Mouse (Mus musculus): Measurements from ENCODE around the gene Grm4. TPM values are rescaled to one million over a fixed set of nuclear protein-coding genes. Genes with fewer than 3 reads are reported as not detected.

Grm4 gene
- polyA plus RNA-seq, 1 experiment: not detected

GRCm38 (mm10) chr17:27506871-27507590, 14.2 kb downstream of the Grm4 start:
- 76% methylated on average over 7 of the region's 7 CpGs for WGBS
- no peak for TF ChIP-seq CTCF (IDR thresholded peaks at IDR 0.05; ENCODE audit: control insufficient read depth, insufficient read depth, low read length)
- Histone ChIP-seq H3K4me3 (replicated peaks; ENCODE audit: control insufficient read depth, low read depth, low read length) (no peak overlapping the region), H3K27ac (ENCODE audit: control insufficient read depth, insufficient read depth, low read depth, low read length, poor library complexity) (no peak overlapping the region), H3K4me1 (ENCODE audit: control insufficient read depth, insufficient read depth, low read length) (no peaks in the 10 kb centered on the region)

GRCm38 (mm10) chr17:27506362-27506761, 14.8 kb downstream of the Grm4 start:
- WGBS: 77% methylated on average over 11 of the region's 11 CpGs

GRCm38 (mm10) chr17:27505221-27505881, 15.9 kb downstream of the Grm4 start:
- 71% methylated on average over 10 of the region's 10 CpGs for WGBS

More at GRCm38 (mm10) chr17:27506362-27506761, 14.8 kb downstream of the Grm4 start:
- Histone ChIP-seq H3K4me3 (replicated peaks; ENCODE audit: control insufficient read depth, low read depth, low read length) (no peak overlapping the region), H3K27ac (ENCODE audit: control insufficient read depth, insufficient read depth, low read depth, low read length, poor library complexity) (no peak overlapping the region), H3K4me1 (ENCODE audit: control insufficient read depth, insufficient read depth, low read length) (no peaks in the 10 kb centered on the region)
- TF ChIP-seq POLR2A (IDR thresholded peaks at IDR 0.05; ENCODE audit: borderline replicate concordance, control insufficient read depth, low read depth, low read length) (no peak), CTCF (IDR thresholded peaks at IDR 0.05; ENCODE audit: control insufficient read depth, insufficient read depth, low read length) (no peak)

GRCm38 (mm10) chr17:27503869-27504268, 17.3 kb downstream of the Grm4 start:
- H3K4me3 ChIP-seq (replicated peaks; ENCODE audit: control insufficient read depth, low read depth, low read length): no peak overlapping the region
- WGBS: 77% methylated on average over 7 of the region's 7 CpGs
- no peaks in the 10 kb centered on the region for H3K4me1 ChIP-seq (ENCODE audit: control insufficient read depth, insufficient read depth, low read length)
- TF ChIP-seq POLR2A (IDR thresholded peaks at IDR 0.05; ENCODE audit: borderline replicate concordance, control insufficient read depth, low read depth, low read length): no peak
- no peak for TF ChIP-seq CTCF (IDR thresholded peaks at IDR 0.05; ENCODE audit: control insufficient read depth, insufficient read depth, low read length)
- no peak overlapping the region for H3K27ac ChIP-seq (ENCODE audit: control insufficient read depth, insufficient read depth, low read depth, low read length, poor library complexity)

More at GRCm38 (mm10) chr17:27505221-27505881, 15.9 kb downstream of the Grm4 start:
- no peaks in the 10 kb centered on the region for H3K4me1 ChIP-seq (ENCODE audit: control insufficient read depth, insufficient read depth, low read length)
- no peak overlapping the region for H3K27ac ChIP-seq (ENCODE audit: control insufficient read depth, insufficient read depth, low read depth, low read length, poor library complexity)
- TF ChIP-seq CTCF (IDR thresholded peaks at IDR 0.05; ENCODE audit: control insufficient read depth, insufficient read depth, low read length) (no peak), POLR2A (IDR thresholded peaks at IDR 0.05; ENCODE audit: borderline replicate concordance, control insufficient read depth, low read depth, low read length) (no peak)
- H3K4me3 ChIP-seq (replicated peaks; ENCODE audit: control insufficient read depth, low read depth, low read length): no peak overlapping the region

GRCm38 (mm10) chr17:27502736-27503445, 18.3 kb downstream of the Grm4 start:
- Histone ChIP-seq H3K27ac (ENCODE audit: control insufficient read depth, insufficient read depth, low read depth, low read length, poor library complexity) (no peak overlapping the region), H3K4me1 (ENCODE audit: control insufficient read depth, insufficient read depth, low read length) (no peaks in the 10 kb centered on the region), H3K4me3 (replicated peaks; ENCODE audit: control insufficient read depth, low read depth, low read length) (no peak overlapping the region)
- TF ChIP-seq CTCF (IDR thresholded peaks at IDR 0.05; ENCODE audit: control insufficient read depth, insufficient read depth, low read length) (no peak), POLR2A (IDR thresholded peaks at IDR 0.05; ENCODE audit: borderline replicate concordance, control insufficient read depth, low read depth, low read length) (no peak)
- 85% methylated on average over 31 of the region's 31 CpGs for WGBS

GRCm38 (mm10) chr17:27502288-27502687, 18.9 kb downstream of the Grm4 start:
- Histone ChIP-seq H3K27ac (ENCODE audit: control insufficient read depth, insufficient read depth, low read depth, low read length, poor library complexity) (no peak overlapping the region), H3K4me3 (replicated peaks; ENCODE audit: control insufficient read depth, low read depth, low read length) (no peak overlapping the region), H3K4me1 (ENCODE audit: control insufficient read depth, insufficient read depth, low read length) (no peaks in the 10 kb centered on the region)
- 52% methylated on average over 14 of the region's 14 CpGs for WGBS
- TF ChIP-seq CTCF (IDR thresholded peaks at IDR 0.05; ENCODE audit: control insufficient read depth, insufficient read depth, low read length) (no peak), POLR2A (IDR thresholded peaks at IDR 0.05; ENCODE audit: borderline replicate concordance, control insufficient read depth, low read depth, low read length) (no peak)

GRCm38 (mm10) chr17:27501331-27502251, 19.6 kb downstream of the Grm4 start:
- no peak overlapping the region for H3K27ac ChIP-seq (ENCODE audit: control insufficient read depth, insufficient read depth, low read depth, low read length, poor library complexity)
- WGBS: 9% methylated on average over 18 of the region's 18 CpGs
- H3K4me1 ChIP-seq (ENCODE audit: control insufficient read depth, insufficient read depth, low read length): no peaks in the 10 kb centered on the region
- TF ChIP-seq CTCF (IDR thresholded peaks at IDR 0.05; ENCODE audit: control insufficient read depth, insufficient read depth, low read length): no peak
- TF ChIP-seq POLR2A (IDR thresholded peaks at IDR 0.05; ENCODE audit: borderline replicate concordance, control insufficient read depth, low read depth, low read length): no peak
- no peak overlapping the region for H3K4me3 ChIP-seq (replicated peaks; ENCODE audit: control insufficient read depth, low read depth, low read length)
